Mouse (Mus musculus): ENCODE data around the gene Cfc1. TPM values are rescaled to one million over a fixed set of nuclear protein-coding genes. Genes with fewer than 3 reads are reported as not detected.
"Not testable (repeated sequence)": the region's sequence is repeated elsewhere in the genome, so short reads cannot be mapped to it uniquely, and the experiment has no call there.

Cfc1 gene
- not detected in 2 replicates for polyA plus RNA-seq (2015; fragmentation: Nextera tagmentation; extraction: Ambion mirVana)

DNA sequence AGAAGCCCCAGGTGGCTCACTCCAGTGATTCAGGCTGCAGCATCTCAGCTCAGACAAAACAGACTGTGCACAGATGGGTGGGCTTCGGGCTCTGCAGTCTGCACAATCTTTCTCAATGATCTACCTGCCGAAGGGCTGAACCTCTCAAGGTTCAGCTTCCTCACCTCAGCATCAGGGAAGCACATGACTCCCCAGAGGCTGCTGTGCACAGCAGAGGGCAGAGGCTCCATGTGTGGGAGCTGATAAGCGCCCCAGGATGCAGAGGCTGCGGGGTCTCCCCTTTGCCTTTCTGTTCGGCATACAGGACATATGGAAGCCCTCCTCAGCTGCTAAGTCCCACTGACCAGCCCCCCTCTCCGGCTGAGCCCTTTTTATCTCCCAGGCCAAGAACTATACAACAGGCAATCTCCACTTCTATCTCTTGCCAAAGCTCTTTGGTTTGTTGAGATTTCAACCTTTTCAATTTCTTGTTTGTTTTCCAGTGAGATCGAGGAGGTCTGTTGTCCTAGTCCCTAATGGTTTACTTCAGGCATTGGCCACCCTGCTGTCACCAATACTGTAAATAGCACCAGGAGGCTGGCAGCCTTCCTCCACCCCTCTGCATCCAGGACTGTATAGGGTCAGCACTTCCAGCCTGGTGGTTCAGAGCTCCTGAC lies at the start of gene Cfc1:
Gene Cfc1, plus strand, starts transcription at position 606 of the 656 bp plus-strand sequence.
- not testable (repeated sequence) for H3K27ac ChIP-seq; H3K9me3 ChIP-seq; ATAC-seq (ENCODE audit: low FRiP score); H3K36me3 ChIP-seq
- Histone ChIP-seq H3K27me3 (peaks cover 47% of the 10 kb centered on the region), H3K9ac (peak within 1 kb of the TSS; percentile 49; the same call in 1 of the 2 replicates), H3K4me3 (peak within 1 kb of the TSS; percentile 21; the same call in 1 of the 2 replicates), H3K4me1 (replicated peaks) (peaks cover 16% of the 10 kb centered on the region), H3K4me2 (peak within 1 kb of the TSS; percentile 48)
- 36% methylated on average over 7 of the region's 7 CpGs for WGBS

DNA sequence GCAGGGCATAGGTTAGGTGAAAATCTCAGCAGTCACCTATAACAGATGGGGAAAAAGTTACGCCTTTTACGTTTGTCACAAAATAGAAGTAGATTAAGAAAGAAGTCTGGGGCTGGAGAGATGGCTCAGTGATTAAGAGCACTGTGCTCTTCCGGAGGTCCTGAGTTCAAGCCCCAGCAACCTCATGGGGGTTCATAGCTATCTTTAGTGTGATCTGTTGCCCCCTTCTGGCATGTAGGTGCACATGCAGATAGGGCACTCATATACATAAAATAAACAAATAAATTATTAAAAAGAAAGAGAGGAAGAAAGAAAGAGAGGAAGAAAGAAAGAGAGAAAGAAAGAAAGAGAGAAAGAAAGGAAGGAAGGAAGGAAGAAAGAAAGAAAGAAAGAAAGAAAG lies 48.1 kb upstream of the Cfc1 start:
- H3K4me3 ChIP-seq, result no peak overlapping the region
- H3K4me1 ChIP-seq (replicated peaks), result peaks cover 6% of the 10 kb centered on the region
- no peak overlapping the region for H3K27ac ChIP-seq
- H3K36me3 ChIP-seq, result no peaks in the 10 kb centered on the region
- H3K27me3 ChIP-seq, result no peaks in the 10 kb centered on the region
- no peak for ATAC-seq (ENCODE audit: low FRiP score)
- H3K9ac ChIP-seq, result no peak overlapping the region
- H3K4me2 ChIP-seq, result no peak overlapping the region
- H3K9me3 ChIP-seq, result no peaks in the 10 kb centered on the region
- 89% methylated on average over 3 of the region's 3 CpGs for WGBS

DNA sequence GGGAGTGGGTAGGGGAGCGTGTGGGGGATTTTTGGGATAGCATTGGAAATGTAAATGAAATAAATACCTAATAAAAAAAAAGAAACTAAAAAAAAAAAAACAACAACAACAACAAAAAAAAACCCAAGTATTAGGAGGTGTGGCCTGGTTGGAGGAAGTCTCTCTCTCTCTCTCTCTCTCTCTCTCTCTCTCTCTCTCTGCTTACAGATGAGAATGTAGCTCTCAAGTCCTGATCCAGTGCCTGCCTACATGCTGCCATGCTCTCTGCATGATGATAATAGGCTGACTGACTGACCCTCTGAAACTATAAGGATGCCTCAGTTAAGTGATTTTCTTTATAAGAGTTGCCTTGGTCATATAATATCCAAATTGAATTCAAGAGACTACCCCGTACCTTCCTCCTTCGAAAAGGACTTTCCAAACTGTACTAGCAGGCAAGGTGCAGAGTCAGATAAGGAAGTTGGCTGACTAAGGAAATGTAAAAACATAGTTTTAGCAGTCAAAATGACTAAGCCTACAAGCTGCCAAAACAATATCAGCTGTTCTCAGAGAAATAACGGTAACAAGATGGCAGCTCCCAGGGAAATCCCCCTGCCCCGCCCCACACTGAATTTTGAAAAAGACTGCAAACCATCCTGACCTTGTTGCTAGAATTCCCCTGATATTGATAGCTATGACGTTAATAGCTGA lies 45.5 kb upstream of the Cfc1 start:
- ATAC-seq (ENCODE audit: low FRiP score), result no peak
- no peaks in the 10 kb centered on the region for H3K27me3 ChIP-seq
- H3K4me2 ChIP-seq, result no peak overlapping the region
- WGBS, result 90% methylated on average over 6 of the region's 6 CpGs
- H3K36me3 ChIP-seq, result no peaks in the 10 kb centered on the region
- H3K9me3 ChIP-seq, result no peaks in the 10 kb centered on the region
- H3K4me3 ChIP-seq, result no peak overlapping the region
- no peak overlapping the region for H3K27ac ChIP-seq
- peaks cover 6% of the 10 kb centered on the region for H3K4me1 ChIP-seq (replicated peaks)
- no peak overlapping the region for H3K9ac ChIP-seq

DNA sequence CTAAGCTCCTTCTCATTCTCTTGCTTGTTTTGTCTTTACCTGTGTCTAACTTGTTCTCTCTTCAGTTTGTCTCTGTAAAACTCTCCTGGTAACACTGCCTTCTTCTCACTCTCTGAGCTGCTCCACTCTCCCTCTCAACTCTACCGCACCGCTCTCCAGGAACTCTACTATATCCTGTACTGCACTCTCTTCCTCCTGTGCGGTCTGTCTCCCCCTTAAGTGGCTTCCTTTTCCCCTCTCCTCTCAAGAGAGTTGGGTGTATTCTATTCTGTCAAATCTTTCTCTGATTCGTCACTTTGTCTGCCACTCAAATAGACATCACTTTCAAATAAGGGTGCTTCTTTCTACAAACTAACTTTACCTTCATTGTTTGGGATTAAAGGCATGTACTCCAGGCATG lies 44.0 kb upstream of the Cfc1 start:
- Histone ChIP-seq H3K9me3 (no peaks in the 10 kb centered on the region), H3K4me2 (no peak overlapping the region), H3K27ac (no peak overlapping the region), H3K4me3 (no peak overlapping the region), H3K4me1 (replicated peaks) (no peaks in the 10 kb centered on the region), H3K9ac (no peak overlapping the region), H3K36me3 (no peaks in the 10 kb centered on the region), H3K27me3 (no peaks in the 10 kb centered on the region)
- ATAC-seq (ENCODE audit: low FRiP score), result no peak
- 92% methylated on average over 4 of the region's 4 CpGs for WGBS

DNA sequence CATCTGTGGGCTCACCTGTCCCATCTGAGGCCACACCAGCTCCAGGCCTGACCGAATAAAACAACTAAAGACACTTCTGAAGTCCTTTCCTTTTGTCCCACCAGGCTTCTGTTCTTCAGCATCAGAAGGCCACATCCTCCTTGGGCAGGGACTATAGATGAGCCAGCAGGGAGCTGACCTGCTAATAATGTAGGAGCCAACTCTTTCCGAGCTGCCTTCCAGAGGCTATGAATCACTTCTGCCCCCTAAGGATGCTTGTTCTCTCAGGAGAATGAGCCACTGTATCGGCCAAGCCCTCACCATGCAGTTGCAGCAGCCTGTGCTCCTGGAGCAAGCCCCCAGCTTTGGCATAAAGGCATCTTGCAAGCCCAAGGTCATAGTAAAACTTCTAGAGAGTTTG lies 32.5 kb upstream of the Cfc1 start:
- no peak overlapping the region for H3K4me3 ChIP-seq
- 32% methylated on average over 3 of the region's 3 CpGs for WGBS
- no peak overlapping the region for H3K9ac ChIP-seq
- no peak overlapping the region for H3K27ac ChIP-seq
- no peak overlapping the region for H3K4me2 ChIP-seq
- no peak for ATAC-seq (ENCODE audit: low FRiP score)
- H3K36me3 ChIP-seq, result no peaks in the 10 kb centered on the region
- 0 out of 2 replicates have a peak, but pooled peaks cover 5% of the 10 kb centered on the region for H3K9me3 ChIP-seq
- no peaks in the 10 kb centered on the region for H3K4me1 ChIP-seq (replicated peaks)
- H3K27me3 ChIP-seq, result no peaks in the 10 kb centered on the region

DNA sequence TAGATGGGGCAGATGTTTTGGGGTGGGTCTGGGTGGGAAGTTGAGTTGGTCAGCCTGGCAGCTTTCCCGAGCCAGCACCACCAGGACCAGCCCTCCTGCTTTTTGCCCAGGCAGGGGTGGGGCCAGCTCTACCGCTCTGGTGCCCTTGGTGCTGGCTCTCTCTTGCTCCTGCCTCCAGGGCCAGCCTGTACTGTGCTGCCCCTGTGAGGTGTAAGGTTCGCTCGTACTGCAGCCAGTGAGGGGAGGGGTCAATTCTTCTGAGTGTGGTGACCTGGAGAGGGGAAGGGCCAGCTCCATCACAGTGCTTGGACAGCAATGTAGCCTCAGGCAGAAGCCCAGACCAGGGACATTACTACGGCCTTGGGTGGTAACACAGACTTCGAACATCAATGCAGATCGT lies 30.1 kb upstream of the Cfc1 start:
- Histone ChIP-seq H3K4me2 (no peak overlapping the region), H3K27me3 (no peaks in the 10 kb centered on the region), H3K4me1 (replicated peaks) (no peaks in the 10 kb centered on the region), H3K9ac (no peak overlapping the region), H3K36me3 (no peaks in the 10 kb centered on the region), H3K27ac (no peak overlapping the region), H3K9me3 (0 out of 2 replicates have a peak, but pooled peaks cover 6% of the 10 kb centered on the region), H3K4me3 (no peak overlapping the region)
- ATAC-seq (ENCODE audit: low FRiP score), result no peak
- WGBS, result 72% methylated on average over 7 of the region's 7 CpGs

DNA sequence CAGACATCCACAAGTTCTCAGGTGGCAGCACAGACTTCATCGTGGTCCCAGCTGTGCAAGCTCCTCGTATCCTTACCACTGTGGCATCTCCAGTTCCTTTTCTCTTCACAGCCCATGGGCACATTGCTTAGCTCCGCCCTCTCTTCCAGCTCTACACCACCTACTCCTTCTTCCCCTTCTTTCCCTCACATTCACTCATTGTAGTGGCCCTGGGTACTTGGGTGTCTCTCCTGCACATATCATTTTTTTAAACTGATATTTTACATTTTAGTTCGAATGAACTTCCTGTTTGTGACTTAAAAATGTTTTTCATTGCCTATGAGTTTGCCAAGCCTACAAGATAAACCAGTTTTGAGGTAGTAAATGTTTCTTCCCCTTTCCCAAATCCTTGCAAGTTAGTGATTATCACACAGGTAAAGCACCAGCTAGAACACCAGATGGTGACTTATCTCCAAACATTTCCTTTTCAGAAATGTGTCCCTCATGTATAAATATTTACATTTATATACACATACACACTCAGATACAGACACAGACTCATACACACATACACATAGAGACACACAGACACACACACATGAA lies 29.4 kb upstream of the Cfc1 start:
- H3K9me3 ChIP-seq, result 0 out of 2 replicates have a peak, but pooled peaks cover 6% of the 10 kb centered on the region
- WGBS, result 87% methylated on average over 4 of the region's 4 CpGs
- no peak overlapping the region for H3K4me2 ChIP-seq
- H3K4me3 ChIP-seq, result no peak overlapping the region
- no peaks in the 10 kb centered on the region for H3K27me3 ChIP-seq
- no peak for ATAC-seq (ENCODE audit: low FRiP score)
- peaks cover 4% of the 10 kb centered on the region; the same call in 1 of the 2 replicates for H3K4me1 ChIP-seq (replicated peaks)
- H3K36me3 ChIP-seq, result no peaks in the 10 kb centered on the region
- no peak overlapping the region for H3K9ac ChIP-seq
- H3K27ac ChIP-seq, result no peak overlapping the region

DNA sequence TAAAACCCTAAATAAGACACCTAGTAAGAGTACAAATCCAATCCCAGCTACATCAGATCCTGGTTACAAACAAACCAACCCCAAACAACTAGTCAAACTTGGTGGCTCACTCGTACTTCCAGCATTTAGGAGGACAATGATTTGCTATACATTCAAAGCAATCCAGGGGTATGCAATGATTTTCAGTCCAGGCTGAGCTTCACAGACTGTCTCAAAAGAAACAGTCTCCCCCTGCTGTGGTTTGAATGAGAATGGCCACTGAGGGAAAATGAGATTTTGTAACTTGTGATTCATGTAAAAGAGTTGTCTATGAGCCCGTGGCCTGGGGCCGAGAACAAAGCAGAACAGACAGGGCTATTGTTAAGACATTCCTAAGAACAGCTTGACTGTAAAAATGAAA lies 27.5 kb upstream of the Cfc1 start:
- no peak overlapping the region for H3K9ac ChIP-seq
- no peaks in the 10 kb centered on the region for H3K36me3 ChIP-seq
- 0 out of 2 replicates have a peak, but pooled peaks cover 6% of the 10 kb centered on the region for H3K9me3 ChIP-seq
- H3K4me2 ChIP-seq, result no peak overlapping the region
- no peak for ATAC-seq (ENCODE audit: low FRiP score)
- WGBS, result 74% methylated on average over 3 of the region's 3 CpGs
- no peak overlapping the region for H3K4me3 ChIP-seq
- no peak overlapping the region for H3K27ac ChIP-seq
- peaks cover 4% of the 10 kb centered on the region; the same call in 1 of the 2 replicates for H3K4me1 ChIP-seq (replicated peaks)
- H3K27me3 ChIP-seq, result no peaks in the 10 kb centered on the region

DNA sequence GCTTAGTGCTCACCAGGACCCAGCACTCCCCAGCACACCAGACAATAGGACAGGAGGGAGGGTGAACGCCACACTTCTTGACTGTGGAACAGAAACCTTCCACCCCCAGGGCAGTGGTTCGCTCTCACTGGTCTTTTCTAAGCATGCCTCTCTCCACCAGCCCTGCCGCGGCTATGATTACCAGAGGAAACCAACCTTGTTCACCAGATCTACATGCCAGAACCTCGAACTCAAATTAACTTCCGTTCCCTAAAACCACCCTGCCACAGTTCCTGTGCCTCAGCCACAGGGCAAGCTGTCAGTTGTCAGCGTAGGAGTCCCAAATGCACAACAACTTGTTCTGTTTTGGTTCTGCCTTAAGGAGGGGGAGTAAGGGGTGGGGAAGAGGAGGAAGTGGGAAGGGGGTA lies 24.9 kb upstream of the Cfc1 start:
- no peak overlapping the region for H3K9ac ChIP-seq
- H3K9me3 ChIP-seq, result 0 out of 2 replicates have a peak, but pooled peaks cover 6% of the 10 kb centered on the region
- 6% methylated on average over 7 of the region's 7 CpGs for whole genome bisulfite sequencing
- no peak overlapping the region for H3K4me3 ChIP-seq
- peaks cover 4% of the 10 kb centered on the region; the same call in 1 of the 2 replicates for H3K4me1 ChIP-seq (replicated peaks)
- ATAC-seq (ENCODE audit: low FRiP score), result no peak
- no peaks in the 10 kb centered on the region for H3K36me3 ChIP-seq
- H3K27ac ChIP-seq, result no peak overlapping the region
- no peaks in the 10 kb centered on the region for H3K27me3 ChIP-seq
- no peak overlapping the region for H3K4me2 ChIP-seq

DNA sequence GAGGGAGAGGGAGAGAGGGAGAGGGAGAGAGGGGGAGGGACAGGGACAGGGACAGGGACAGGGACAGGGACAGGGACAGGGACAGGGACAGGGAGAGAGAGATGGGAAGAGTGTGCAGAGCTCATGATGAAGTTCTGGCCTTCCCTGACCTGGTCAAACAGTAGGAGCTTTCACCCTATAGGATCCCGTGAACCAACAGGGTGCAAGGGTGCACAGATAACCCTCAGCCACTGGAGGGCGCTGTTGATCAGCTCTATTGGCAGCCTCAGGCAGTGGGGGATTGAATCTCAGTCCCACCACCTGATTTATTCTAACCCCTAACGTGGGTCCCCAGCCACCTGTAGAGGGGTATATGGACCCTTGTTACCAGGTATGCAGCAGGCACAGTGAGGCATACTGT lies 24.4 kb upstream of the Cfc1 start:
- no peaks in the 10 kb centered on the region for H3K36me3 ChIP-seq
- no peak overlapping the region for H3K9ac ChIP-seq
- peak; percentile 24; the same call in 1 of the 2 replicates for ATAC-seq (ENCODE audit: low FRiP score)
- H3K27me3 ChIP-seq, result no peaks in the 10 kb centered on the region
- H3K27ac ChIP-seq, result no peak overlapping the region
- H3K4me3 ChIP-seq, result no peak overlapping the region
- H3K4me2 ChIP-seq, result no peak overlapping the region
- WGBS, result 10% methylated on average over 3 of the region's 3 CpGs
- 0 out of 2 replicates have a peak, but pooled peaks cover 6% of the 10 kb centered on the region for H3K9me3 ChIP-seq
- H3K4me1 ChIP-seq (replicated peaks), result peaks cover 4% of the 10 kb centered on the region; the same call in 1 of the 2 replicates

DNA sequence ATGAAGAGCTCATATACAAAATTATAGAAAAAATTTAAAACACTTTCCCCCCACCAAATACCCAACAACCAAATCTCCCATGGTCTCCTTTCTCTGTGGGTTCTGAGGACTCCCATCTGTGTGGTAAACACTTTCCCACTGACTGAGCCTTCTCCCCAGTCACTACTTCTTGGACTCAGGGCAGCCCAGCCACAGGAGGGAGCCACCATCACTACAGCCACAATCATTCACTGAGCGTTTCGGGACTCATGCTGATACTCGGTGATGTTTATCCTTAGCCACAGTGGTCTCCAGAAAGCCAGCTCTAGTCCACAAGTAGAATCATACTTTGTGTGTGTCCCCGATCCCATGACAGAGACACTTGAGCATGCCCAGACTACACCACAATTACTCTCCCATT lies 22.4 kb upstream of the Cfc1 start:
- 74% methylated on average over 4 of the region's 4 CpGs for WGBS

DNA sequence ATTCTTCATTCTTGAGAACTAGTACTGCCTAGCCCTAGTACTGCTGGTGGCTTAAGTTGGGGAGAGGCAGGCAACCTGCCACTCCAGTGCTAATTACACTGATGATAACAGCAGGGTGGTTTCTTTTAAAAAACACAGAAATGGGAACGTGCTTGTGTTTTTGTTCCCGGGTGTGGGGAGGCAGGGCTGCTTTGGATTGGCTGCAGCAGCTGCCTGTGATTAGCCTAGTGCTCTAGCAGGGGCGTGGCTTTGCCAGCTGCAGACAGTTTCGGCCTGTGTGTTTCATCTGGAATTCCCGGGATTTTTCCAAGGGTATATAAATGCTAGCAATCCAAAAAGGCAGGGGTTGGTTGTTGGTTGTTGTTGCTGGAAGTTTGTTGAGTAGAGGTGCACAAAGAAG lies 18.9 kb upstream of the Cfc1 start:
- no peak for ATAC-seq (ENCODE audit: low FRiP score)
- no peak overlapping the region for H3K27ac ChIP-seq
- no peak overlapping the region for H3K4me2 ChIP-seq
- no peaks in the 10 kb centered on the region for H3K4me1 ChIP-seq (replicated peaks)
- H3K27me3 ChIP-seq, result no peaks in the 10 kb centered on the region
- WGBS, result 58% methylated on average over 5 of the region's 5 CpGs
- no peaks in the 10 kb centered on the region for H3K9me3 ChIP-seq
- no peaks in the 10 kb centered on the region; the same call in 1 of the 2 replicates for H3K36me3 ChIP-seq
- H3K9ac ChIP-seq, result no peak overlapping the region
- H3K4me3 ChIP-seq, result no peak overlapping the region

More for the DNA sequence above, 22.4 kb upstream of the Cfc1 start:
- ATAC-seq (ENCODE audit: low FRiP score), result no peak
- Histone ChIP-seq H3K9me3 (no peaks in the 10 kb centered on the region), H3K27me3 (no peaks in the 10 kb centered on the region), H3K4me2 (no peak overlapping the region), H3K36me3 (no peaks in the 10 kb centered on the region; the same call in 1 of the 2 replicates), H3K4me3 (no peak overlapping the region), H3K9ac (no peak overlapping the region), H3K4me1 (replicated peaks) (peaks cover 4% of the 10 kb centered on the region; the same call in 1 of the 2 replicates), H3K27ac (no peak overlapping the region)

All from hindbrain, embryonic 13.5 days (tissue).